In the genomic region with DNA sequence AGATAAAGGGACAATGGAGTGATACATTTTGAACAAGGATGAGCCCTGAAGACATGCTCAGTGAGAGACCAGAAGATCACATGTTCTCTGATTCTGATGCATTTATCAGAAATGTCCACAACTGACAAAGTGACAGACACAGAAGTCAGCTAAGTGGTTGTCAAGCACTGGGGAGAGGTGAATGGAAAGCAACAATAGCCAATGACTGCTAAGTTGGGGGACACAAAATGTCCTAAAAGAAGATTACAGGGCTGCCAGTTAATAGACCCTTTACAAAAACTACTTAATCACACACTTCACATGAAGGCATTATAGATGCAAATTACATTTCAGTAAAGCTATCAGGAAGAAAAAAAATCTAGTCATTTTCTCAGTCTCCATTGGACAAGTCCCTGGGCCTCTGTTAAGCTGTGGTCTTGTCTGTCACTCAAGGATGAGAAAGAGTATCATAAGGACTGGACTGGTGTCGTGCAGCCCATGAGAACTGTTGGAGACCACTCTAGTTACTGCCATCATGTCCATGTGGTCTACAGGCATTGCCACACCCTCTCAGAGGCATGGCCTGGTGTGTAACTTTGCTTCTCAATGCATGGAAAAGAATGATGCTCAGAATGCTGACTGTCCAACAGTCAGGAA, we compare ENCODE assay signal across 19 mouse cellular contexts. TPM values are rescaled to one million over a fixed set of nuclear protein-coding genes. Genes with fewer than 3 reads are reported as not detected.
DNase-seq lines count a peak whose midpoint lies in the region; ATAC-seq and TF ChIP-seq lines count a peak whose summit lies in the region.
"Had no signal": no experiment of that assay in that cellular context is flagged by ENCODE, and none has a peak within 500 bp of the region (broad histone marks: within the 10 kb centered on the region; RNA-seq: fewer than 3 reads in every experiment).

No protein-coding gene starts in this region.

- TF ChIP-seq POLR2A in small intestine, adult 2 months (IDR thresholded peaks at IDR 0.05; ENCODE audit: low read depth, low read length) = no peak

- peaks cover 13% of the 10 kb centered on the region for H3K4me1 ChIP-seq in forebrain, embryonic 13.5 days
- no peaks in the 10 kb centered on the region for H3K4me1 ChIP-seq in forebrain, embryonic 11.5 days (replicated peaks; ENCODE audit: control insufficient read depth, insufficient read depth, low read length)
- peaks cover 8% of the 10 kb centered on the region; the same call in 1 of the 2 replicates for H3K4me1 ChIP-seq in forebrain, embryonic 14.5 days (ENCODE audit: control insufficient read depth, insufficient read depth, low read length)
- H3K4me1 ChIP-seq in forebrain, embryonic 16.5 days (replicated peaks; ENCODE audit: control insufficient read depth, insufficient read depth, low read length) = peaks cover 12% of the 10 kb centered on the region; the same call in 1 of the 2 replicates
- peaks cover 57% of the 10 kb centered on the region for H3K4me1 ChIP-seq in small intestine, adult 2 months (ENCODE audit: control insufficient read depth, insufficient read depth, insufficient read length, low read length)
- peaks cover 6% of the 10 kb centered on the region for H3K4me1 ChIP-seq in hindbrain, embryonic 16.5 days (ENCODE audit: control insufficient read depth, insufficient read depth, low read depth, low read length)
- H3K4me1 ChIP-seq: embryonic facial prominence, embryonic 13.5 days had no signal

- H3K27me3 ChIP-seq in forebrain, embryonic 13.5 days = no peaks in the 10 kb centered on the region
- no peaks in the 10 kb centered on the region for H3K27me3 ChIP-seq in forebrain, embryonic 11.5 days (ENCODE audit: control insufficient read depth, insufficient read depth, low read length)
- H3K27me3 ChIP-seq in forebrain, embryonic 14.5 days (replicated peaks; ENCODE audit: control insufficient read depth, insufficient read depth, low read length) = no peaks in the 10 kb centered on the region
- no peaks in the 10 kb centered on the region for H3K27me3 ChIP-seq in forebrain, embryonic 16.5 days (replicated peaks; ENCODE audit: control insufficient read depth, insufficient read depth, low read length)
- H3K27me3 ChIP-seq in small intestine, adult 2 months (ENCODE audit: control insufficient read depth, insufficient read depth, low read length) = no peaks in the 10 kb centered on the region
- no peaks in the 10 kb centered on the region for H3K27me3 ChIP-seq in hindbrain, embryonic 16.5 days (replicated peaks; ENCODE audit: control insufficient read depth, insufficient read depth, low read length)
- H3K27me3 ChIP-seq: embryonic facial prominence, embryonic 13.5 days; embryonic facial prominence, embryonic 15.5 days had no signal

- no peak overlapping the region for H3K4me2 ChIP-seq in forebrain, embryonic 13.5 days
- H3K4me2 ChIP-seq in forebrain, embryonic 11.5 days (ENCODE audit: low read depth, low read length, severe bottlenecking) = no peak overlapping the region
- H3K4me2 ChIP-seq in forebrain, embryonic 14.5 days (ENCODE audit: low read length) = no peak overlapping the region
- H3K4me2 ChIP-seq in forebrain, embryonic 16.5 days (ENCODE audit: low read length) = no peak overlapping the region
- no peak overlapping the region for H3K4me2 ChIP-seq in hindbrain, embryonic 16.5 days (ENCODE audit: low read length)
- H3K4me2 ChIP-seq: embryonic facial prominence, embryonic 13.5 days; embryonic facial prominence, embryonic 15.5 days had no signal

- H3K27ac ChIP-seq in forebrain, embryonic 13.5 days = no peak overlapping the region
- H3K27ac ChIP-seq in forebrain, embryonic 11.5 days (ENCODE audit: low read depth, low read length) = no peak overlapping the region
- H3K27ac ChIP-seq in forebrain, embryonic 14.5 days (ENCODE audit: low read depth, low read length) = no peak overlapping the region
- H3K27ac ChIP-seq in forebrain, embryonic 16.5 days (ENCODE audit: low read length) = no peak overlapping the region
- H3K27ac ChIP-seq in small intestine, adult 2 months (ENCODE audit: insufficient read depth, low read depth, low read length) = peak overlapping the region; percentile 19; the same call in 1 of the 2 replicates
- no peak overlapping the region for H3K27ac ChIP-seq in hindbrain, embryonic 16.5 days (ENCODE audit: low read depth, low read length)
- H3K27ac ChIP-seq: embryonic facial prominence, embryonic 13.5 days; embryonic facial prominence, embryonic 15.5 days had no signal

- WGBS in forebrain, embryonic 13.5 days = 43% methylated on average over 1 of the region's 1 CpGs
- WGBS in forebrain, embryonic 11.5 days = 76% methylated on average over 1 of the region's 1 CpGs
- WGBS in forebrain, embryonic 14.5 days = 43% methylated on average over 1 of the region's 1 CpGs
- 55% methylated on average over 1 of the region's 1 CpGs for whole genome bisulfite sequencing in forebrain, embryonic 16.5 days
- WGBS in small intestine, adult 2 months = 50% methylated on average over 1 of the region's 1 CpGs
- WGBS in hindbrain, embryonic 16.5 days = 68% methylated on average over 1 of the region's 1 CpGs

- no peak for DNase-seq in forebrain, embryonic 11.5 days (ENCODE audit: low spot score)
- DNase-seq in forebrain, embryonic 14.5 days (ENCODE audit: low spot score) = peak; percentile 16
- no peak for DNase-seq in embryo, embryonic 9.5 days (ENCODE audit: extremely low spot score)
- no peak for DNase-seq in urinary bladder, postnatal 10 days (ENCODE audit: low spot score)
- DNase-seq: adrenal gland, adult 2 months; adrenal gland, postnatal 10 days; adrenal gland, postnatal 25 days; cerebellum, adult 11-12 months; cerebellum, adult 2 months; cerebellum, adult 9-10 months; cerebellum, postnatal 10 days; cerebellum, postnatal 25 days had no signal

- no peaks in the 10 kb centered on the region for H3K36me3 ChIP-seq in forebrain, embryonic 13.5 days (ENCODE audit: poor library complexity, severe bottlenecking)
- no peaks in the 10 kb centered on the region for H3K36me3 ChIP-seq in forebrain, embryonic 11.5 days (ENCODE audit: control insufficient read depth, insufficient read depth, low read length)
- H3K36me3 ChIP-seq in forebrain, embryonic 14.5 days (ENCODE audit: control insufficient read depth, insufficient read depth, low read length) = no peaks in the 10 kb centered on the region
- no peaks in the 10 kb centered on the region for H3K36me3 ChIP-seq in forebrain, embryonic 16.5 days (ENCODE audit: control insufficient read depth, insufficient read depth)
- H3K36me3 ChIP-seq in small intestine, adult 2 months (ENCODE audit: control insufficient read depth, insufficient read depth, low read length) = no peaks in the 10 kb centered on the region
- H3K36me3 ChIP-seq in hindbrain, embryonic 16.5 days (ENCODE audit: control insufficient read depth, insufficient read depth, low read length) = no peaks in the 10 kb centered on the region
- H3K36me3 ChIP-seq: embryonic facial prominence, embryonic 13.5 days; embryonic facial prominence, embryonic 15.5 days had no signal

- no peaks in the 10 kb centered on the region for H3K9me3 ChIP-seq in forebrain, embryonic 13.5 days (replicated peaks)
- no peaks in the 10 kb centered on the region for H3K9me3 ChIP-seq in forebrain, embryonic 11.5 days (ENCODE audit: control insufficient read depth, low read length)
- H3K9me3 ChIP-seq in forebrain, embryonic 14.5 days (replicated peaks; ENCODE audit: control insufficient read depth, low read length) = no peaks in the 10 kb centered on the region
- H3K9me3 ChIP-seq in forebrain, embryonic 16.5 days (ENCODE audit: control insufficient read depth, low read length) = no peaks in the 10 kb centered on the region
- no peaks in the 10 kb centered on the region for H3K9me3 ChIP-seq in hindbrain, embryonic 16.5 days (ENCODE audit: control insufficient read depth, low read length)
- H3K9me3 ChIP-seq: embryonic facial prominence, embryonic 13.5 days; embryonic facial prominence, embryonic 15.5 days had no signal

- H3K4me3 ChIP-seq in forebrain, embryonic 13.5 days = no peak overlapping the region
- no peak overlapping the region for H3K4me3 ChIP-seq in forebrain, embryonic 11.5 days (ENCODE audit: low read depth, low read length)
- H3K4me3 ChIP-seq in forebrain, embryonic 14.5 days (ENCODE audit: low read depth, low read length) = no peak overlapping the region
- H3K4me3 ChIP-seq in forebrain, embryonic 16.5 days (replicated peaks; ENCODE audit: low read length) = no peak overlapping the region
- no peak overlapping the region for H3K4me3 ChIP-seq in small intestine, adult 2 months (ENCODE audit: low read depth, low read length)
- H3K4me3 ChIP-seq in hindbrain, embryonic 16.5 days (ENCODE audit: low read length) = no peak overlapping the region
- H3K4me3 ChIP-seq: embryonic facial prominence, embryonic 13.5 days; embryonic facial prominence, embryonic 15.5 days; erythroblast, embryonic 14.5 days had no signal

- peak; percentile 68 for ATAC-seq in forebrain, embryonic 13.5 days
- ATAC-seq in forebrain, embryonic 11.5 days (replicated peaks; ENCODE audit: low FRiP score) = no peak
- peak; percentile 67 for ATAC-seq in forebrain, embryonic 14.5 days
- peak; percentile 67 for ATAC-seq in forebrain, embryonic 16.5 days
- no peak for ATAC-seq in hindbrain, embryonic 16.5 days

- no peak overlapping the region for H3K9ac ChIP-seq in forebrain, embryonic 13.5 days
- no peak overlapping the region for H3K9ac ChIP-seq in forebrain, embryonic 11.5 days (ENCODE audit: low read length)
- H3K9ac ChIP-seq in forebrain, embryonic 14.5 days (ENCODE audit: low read length) = no peak overlapping the region
- no peak overlapping the region for H3K9ac ChIP-seq in forebrain, embryonic 16.5 days (replicated peaks; ENCODE audit: low read depth, low read length)
- H3K9ac ChIP-seq in hindbrain, embryonic 16.5 days (ENCODE audit: low read depth, low read length) = no peak overlapping the region
- H3K9ac ChIP-seq: embryonic facial prominence, embryonic 13.5 days; embryonic facial prominence, embryonic 15.5 days had no signal

- TF ChIP-seq CTCF in small intestine, adult 2 months (IDR thresholded peaks at IDR 0.05; ENCODE audit: extremely low read depth, insufficient read length, insufficient replicate concordance, low read depth, low read length) = no peak

RNA-seq across cellular contexts. Expression of gene Cemip, which starts 59.2 kb away (rescaled TPM):
- polyA plus RNA-seq in forebrain, embryonic 13.5 days (2015; fragmentation: Nextera tagmentation; extraction: Ambion mirVana) = 0.55 and 0.81 TPM in 2 replicates
- polyA plus RNA-seq in forebrain, embryonic 11.5 days (2014; fragmentation: Nextera tagmentation; extraction: Ambion mirVana) = 0.71 and 0.94 TPM in 2 replicates
- 0.42 and 0.61 TPM in 2 replicates for polyA plus RNA-seq in forebrain, embryonic 14.5 days (2014; fragmentation: Nextera tagmentation; extraction: Ambion mirVana)
- 0.51 and 0.60 TPM in 2 replicates for polyA plus RNA-seq in forebrain, embryonic 16.5 days (2015; fragmentation: Nextera tagmentation; extraction: Ambion mirVana)
- polyA plus RNA-seq in small intestine, adult 2 months (2012; rRNA removed) = 0.19 and 0.27 TPM in 2 replicates
- 0.81 and 0.97 TPM in 2 replicates for polyA plus RNA-seq in hindbrain, embryonic 16.5 days (2015; fragmentation: Nextera tagmentation; extraction: Ambion mirVana)

Comparison
In these comparisons a context has a peak if more than half of its experiments do, and no peak if none do; other contexts are left out.
1. ATAC-seq: peak in forebrain, embryonic 13.5 days (single experiment), forebrain, embryonic 14.5 days (single experiment) and forebrain, embryonic 16.5 days (single experiment); none in forebrain, embryonic 11.5 days (single experiment) and hindbrain, embryonic 16.5 days (single experiment).